Mouse (Mus musculus) frontal cortex, postnatal 14 days (tissue): ENCODE data around the gene Setd2.

ENCODE experiments used
- DNase-seq, 2 experiments: peaks; one replicate each; pipeline ENCODE4 v3.0.0; 2022; ENCODE audit warnings: low spot score in 2 of 2

Gene Setd2

DNA sequence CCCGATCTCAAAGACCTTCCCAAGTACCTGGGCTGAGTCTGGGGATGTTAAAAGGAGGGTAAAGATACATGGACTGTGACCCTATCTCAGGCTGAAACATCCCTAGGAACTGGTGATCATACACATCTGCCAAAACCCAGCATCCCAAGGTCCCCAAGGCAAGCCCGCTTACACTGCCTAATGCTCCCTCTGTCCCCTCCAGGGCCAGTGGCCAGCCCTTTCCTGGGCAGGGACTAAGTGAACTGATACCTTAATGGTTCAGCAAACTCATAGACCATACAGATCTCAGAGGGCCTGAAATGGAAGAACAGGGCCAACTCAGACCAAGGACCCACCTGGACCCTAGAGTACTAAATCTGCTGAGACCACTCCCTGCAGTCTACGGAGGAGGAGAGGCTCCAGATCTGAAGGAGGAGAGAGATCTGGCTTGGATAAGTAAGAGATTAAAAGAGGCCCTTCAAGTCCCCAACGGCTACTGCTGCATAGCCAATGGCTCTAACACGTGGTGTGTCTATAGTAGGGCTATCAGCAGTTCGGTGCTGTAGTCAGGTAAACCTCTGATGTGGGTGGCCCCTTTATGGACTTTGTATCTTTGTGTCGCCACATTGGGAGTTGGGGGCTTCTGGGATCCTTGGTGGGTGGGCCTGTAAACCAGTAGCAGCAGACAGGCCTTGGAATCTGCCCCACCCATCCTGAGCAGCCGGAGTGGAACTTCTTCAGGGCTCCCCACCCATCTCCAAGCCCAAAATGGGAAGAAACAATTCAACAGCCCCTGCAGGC is 91.2 kb downstream of the Setd2 start:
- DNase-seq: no peak

- DNase-seq: peak; percentile 75 to 81
These were observed 92.2 kb downstream of the Setd2 start, which contains the start of gene Nradd for GRCm38 (mm10) chr9:110624361-110625166. TSS of gene Nradd (minus strand) at chr9:110624452.

DNA sequence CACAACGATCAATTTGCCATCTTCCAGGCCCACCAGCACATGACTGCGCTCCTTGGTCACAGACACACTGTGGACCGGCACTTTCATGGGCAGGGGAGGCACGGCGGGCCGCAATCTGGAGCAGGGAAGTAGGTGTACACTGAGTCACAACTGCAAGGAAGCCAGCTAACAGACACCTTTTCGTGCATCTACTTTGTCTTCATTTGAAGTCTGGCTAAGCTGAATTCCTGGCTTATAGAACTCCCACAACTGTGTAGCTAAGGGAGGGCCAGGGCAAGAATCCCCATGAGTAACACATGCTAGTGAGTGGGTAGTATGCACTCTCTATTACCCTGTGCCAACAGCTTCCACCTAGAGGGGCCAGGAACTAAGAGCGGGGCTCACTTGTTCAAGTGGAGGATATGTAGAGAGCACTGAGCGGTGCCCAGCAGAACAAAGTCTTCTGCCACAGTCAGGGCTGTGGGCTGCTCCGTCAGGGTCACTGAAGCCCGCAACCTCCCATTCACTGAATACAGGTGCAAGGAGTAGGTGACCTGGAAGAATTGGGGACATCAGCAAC is 93.0 kb downstream of the Setd2 start:
- no peak for DNase-seq

DNA sequence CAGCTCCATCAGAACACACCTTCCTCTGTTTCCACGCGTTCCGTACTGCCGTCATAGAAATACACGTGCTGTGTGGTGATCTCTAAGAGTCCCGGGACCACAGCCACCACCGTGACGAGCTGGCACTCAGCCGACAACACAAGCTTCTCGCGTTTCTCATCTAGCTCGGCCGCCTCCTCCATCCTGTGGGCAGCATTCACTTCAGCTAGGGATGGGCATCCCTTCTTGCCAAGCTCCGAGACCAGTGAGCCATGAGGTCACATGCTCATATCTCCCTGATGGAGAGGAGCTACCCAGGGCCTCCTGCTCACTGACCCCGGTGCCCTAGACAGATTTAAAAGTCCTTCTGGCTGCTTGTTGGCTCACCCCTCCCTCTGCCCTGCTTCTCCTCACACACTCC is 97.8 kb downstream of the Setd2 start:
- DNase-seq: no peak

GRCm38 (mm10) chr9:110631191-110631590 is 98.8 kb downstream of the Setd2 start:
- DNase-seq: no peak

DNA sequence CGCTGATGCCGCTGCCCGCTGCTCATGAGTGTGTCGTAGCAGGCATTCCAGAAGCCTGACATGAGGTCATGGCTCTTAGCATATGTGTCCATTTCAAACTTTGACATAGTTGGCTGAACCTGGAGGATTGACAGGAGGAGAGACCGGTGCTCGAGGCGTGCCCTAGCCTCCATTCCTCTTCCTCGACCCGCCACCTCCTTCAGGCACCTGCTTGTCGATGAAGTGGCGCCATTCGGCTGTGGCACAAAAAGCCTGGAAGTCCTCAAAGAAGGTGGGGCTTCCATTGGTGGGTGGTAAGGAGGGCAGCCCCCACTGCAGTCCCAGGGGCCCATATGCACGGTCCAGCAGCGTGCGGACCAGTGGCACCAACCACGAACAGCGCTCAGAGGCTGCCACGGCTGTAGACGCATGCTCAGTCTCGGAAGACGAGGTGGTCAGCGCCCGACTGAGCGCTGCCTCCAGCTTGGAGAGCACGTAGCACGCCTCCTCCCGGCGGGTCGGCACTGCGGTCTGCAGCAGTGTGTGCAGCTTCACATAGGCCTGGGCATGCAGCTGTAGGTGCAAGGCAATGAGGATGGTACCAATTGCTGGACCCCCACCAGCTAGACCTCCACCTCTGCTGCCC is 99.4 kb downstream of the Setd2 start:
- DNase-seq: no peak

DNA sequence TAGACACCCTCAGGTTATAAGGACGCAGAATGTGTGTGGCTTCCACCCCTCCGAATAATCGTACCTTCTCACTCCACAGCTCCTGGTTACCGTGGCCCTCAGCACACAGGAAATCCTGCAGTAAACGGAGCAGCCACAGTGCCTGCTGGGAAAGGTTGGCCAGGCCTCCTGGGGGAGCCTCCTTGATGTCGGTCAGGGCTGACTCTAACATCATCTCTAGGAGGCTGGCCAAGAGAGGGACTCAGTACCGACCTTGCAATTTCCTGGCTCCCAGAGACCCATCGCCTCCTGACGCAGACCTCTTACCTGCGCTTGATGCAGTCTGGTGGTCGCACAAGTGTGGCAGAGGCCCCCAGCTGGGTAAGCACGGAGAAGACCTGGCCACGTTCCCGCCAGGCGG is 100.3 kb downstream of the Setd2 start:
- no peak for DNase-seq

- no peak for DNase-seq
These were observed 101.5 kb downstream of the Setd2 start for GRCm38 (mm10) chr9:110633882-110634281.

DNA sequence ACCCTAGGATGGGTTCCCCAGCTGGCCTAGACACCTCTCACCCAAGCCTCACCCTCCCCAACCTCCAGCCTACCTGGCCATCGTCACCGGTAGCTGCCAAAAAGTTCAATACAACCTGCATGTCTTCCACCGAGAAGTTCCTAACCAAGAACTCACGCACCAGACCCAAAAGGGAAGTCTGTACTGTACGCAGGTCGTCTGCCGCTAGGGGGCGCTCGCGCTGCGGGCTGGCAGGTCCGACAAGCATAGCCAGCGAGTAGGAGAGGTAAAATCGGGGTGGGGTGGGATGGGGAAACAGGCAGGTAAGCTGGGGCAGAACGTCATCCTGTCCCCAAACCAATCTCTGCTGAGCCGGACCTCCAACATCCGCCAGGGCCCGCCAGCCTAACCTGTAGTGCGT is 102.8 kb downstream of the Setd2 start:
- DNase-seq: peak; percentile 68 to 78

DNA sequence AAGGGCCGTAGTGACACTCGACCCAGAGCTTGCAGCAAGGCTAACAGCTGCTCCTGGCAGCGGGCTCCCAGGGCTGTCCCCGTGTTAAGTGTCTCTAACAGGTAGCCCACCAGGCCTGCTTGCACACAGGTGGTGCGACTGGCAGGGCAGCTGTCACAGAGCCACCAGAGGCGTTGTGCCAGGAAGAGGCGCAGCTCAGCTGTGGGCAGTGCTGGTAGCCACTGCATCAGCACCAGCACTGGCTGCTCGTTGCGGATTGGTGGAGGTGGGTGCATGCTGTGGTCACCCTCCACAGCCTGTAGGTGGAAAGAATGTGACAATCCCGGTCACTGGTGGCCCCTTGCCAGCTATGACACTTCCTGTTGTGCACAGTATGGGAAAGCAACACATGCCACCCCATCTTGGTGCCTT is 106.2 kb downstream of the Setd2 start:
- no peak for DNase-seq

GRCm38 (mm10) chr9:110641006-110641405 is 108.6 kb downstream of the Setd2 start:
- DNase-seq: no peak

DNA sequence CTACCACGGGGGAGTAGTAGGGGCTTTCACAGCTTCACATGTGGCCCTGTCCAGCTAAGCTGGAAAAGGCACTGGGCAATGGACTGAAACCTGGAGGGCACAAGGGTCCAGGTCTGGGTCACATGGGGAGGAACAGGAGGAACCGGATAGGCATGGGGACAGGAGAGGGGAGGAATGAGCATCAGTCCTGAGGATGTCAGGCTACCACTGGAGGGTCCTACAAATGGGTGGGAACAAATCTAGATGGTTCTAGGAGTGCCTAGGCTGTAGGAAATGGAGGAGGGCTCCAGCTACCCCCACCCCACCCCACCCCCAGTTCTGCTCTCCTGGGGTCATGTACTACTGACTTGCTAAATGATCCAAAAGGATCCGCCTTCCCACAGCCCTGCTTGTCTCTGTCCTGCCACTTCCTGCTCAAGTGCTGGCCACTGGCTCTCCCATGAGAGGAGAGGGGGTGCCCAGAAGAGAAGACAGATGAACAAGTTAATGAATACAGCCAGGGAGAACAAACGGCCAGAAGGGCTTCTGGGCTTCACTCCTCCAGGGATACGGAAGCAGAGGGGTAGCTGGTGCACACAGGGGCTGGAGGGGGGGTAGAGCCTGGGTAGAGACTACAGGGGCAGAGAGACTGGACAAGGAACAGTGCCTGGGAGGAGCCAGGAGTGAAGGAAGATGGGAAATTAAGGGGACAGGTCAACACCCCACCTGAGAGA is 110.6 kb downstream of the Setd2 start:
- no peak for DNase-seq

- DNase-seq: no peak
These were observed 111.4 kb downstream of the Setd2 start for GRCm38 (mm10) chr9:110643787-110644186.

DNA sequence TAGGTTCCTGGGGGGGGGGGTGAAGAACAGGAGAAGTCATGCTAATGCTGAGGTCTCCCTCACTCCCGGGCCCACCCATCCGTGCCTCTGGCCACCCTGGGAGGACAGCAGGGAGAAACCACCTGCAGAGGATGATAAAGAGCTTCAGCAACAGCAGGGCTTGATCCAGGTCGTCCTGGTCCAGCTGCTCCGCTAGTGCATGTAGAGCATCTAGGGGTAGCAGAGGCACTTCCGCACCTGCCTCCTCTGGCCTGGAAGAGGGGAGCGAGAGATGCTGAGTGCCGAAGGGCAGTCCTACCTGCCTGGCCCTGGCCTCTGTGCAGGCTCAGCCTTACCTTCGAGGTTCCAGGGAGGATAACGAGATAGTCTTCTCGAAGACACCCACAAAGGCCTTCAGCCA is 111.9 kb downstream of the Setd2 start:
- DNase-seq: no peak

- DNase-seq: no peak
These were observed 112.8 kb downstream of the Setd2 start for GRCm38 (mm10) chr9:110645219-110645618.

- DNase-seq: no peak
These were observed 117.4 kb downstream of the Setd2 start for GRCm38 (mm10) chr9:110649775-110650174.

DNA sequence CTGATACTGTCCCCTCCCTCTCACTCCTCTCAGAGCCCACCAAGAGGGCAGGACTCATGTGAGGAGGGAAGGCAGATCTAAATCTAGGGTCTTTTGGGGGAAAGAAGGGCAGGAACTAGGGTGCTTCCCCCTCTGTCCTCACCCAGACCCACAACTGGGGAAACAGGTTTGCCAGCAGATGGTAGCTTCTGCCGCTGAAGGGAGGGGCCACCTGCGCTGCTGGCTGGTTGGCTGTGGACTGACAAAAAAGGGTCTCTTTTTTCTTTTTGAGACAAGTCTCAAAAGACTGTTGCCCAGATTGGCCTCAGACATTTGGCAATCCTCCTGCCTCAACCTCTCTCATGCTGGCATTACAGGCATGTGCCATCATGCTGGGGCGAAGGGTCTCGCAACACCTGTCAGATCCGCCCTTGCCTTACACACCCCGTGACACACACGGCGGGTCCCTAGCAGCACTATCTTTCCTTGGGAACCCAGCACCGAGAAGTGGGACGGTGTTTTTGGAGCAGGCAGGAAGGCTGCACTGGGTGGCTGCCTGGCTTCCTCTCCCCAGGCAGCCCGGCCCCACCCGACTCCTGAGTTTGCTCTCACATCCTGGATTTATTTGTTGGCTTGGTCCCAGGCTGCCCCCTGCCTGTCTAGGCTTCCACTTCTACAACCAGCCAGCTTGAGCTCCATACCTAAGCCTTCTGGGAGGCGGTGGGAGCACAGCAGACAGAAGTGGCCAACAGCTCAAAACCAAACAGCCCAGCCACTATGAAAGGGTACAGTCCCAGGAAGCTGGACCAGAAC is 119.7 kb downstream of the Setd2 start:
- DNase-seq: no peak

DNA sequence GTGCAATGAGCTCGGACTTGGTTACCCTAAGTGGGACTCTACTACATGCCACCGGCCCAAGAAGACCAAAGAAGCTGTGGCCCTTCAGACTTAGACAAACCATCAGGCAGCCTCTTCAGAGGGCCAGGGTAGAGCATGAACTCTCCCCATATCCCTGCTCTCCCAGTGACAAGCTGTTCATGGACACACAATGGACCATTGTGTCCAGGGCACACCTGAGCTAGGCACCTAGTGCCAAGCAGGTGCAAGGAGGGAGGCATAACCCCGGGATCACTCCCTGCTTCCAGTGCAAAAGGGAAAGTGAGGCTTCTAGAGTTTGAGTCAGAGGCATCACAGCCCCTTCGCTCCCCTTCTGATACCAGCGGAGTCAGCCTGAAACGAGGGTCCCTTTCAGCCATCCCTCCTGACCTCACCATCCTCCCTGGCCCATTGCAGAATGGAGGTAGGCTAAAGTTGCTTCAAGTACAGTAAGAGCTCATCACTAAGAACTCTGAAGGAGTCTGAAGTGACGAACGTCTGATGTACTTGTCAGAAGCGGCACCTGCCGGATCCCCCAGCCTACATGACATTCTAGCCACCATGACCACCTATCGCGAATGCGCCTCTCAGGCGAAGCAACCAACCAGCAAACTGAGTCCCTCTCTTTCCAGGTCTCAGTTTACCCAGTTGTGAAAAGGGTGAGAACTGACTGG is 120.7 kb downstream of the Setd2 start:
- DNase-seq: no peak

DNA sequence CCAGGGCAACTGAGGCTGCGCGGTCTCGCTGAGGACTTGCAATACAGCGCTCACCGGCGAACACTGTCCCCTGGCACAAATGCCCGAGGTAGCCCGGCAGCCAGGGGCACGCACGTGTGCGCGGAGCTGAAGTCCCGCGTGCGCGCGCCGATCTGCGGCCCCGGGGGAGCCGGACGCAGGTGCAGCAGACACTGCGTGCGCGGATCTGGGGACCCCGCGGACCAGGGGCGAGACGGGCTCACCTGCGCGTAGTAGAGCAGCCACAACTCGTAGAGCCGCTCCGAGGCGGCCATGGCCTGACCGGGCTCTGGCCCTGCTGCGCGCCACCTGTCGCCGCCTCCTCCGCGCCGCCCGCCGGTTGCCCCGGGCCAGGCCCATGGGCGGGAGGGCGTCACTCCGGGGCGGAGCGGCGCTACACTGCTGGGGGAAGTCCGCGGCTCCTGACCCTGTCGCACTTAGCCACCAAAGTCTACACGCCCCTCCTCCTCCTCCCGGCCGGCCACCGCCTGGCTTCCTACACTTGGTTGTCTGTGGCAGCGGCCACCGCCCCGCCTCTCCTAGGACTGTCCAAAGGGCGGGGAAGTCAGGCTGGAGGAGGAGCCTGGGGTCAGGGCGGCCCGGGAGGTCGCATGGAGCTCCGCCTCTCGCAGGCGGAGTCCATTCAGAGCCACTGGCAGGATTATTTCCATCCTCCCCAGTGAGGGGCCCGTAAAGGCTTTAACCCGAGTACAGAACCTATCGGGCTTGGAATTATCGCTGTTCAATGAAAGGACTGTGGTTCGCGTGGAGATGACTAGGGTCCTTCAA is 121.5 kb downstream of the Setd2 start, which contains the start of gene Nbeal2:
TSS of gene Nbeal2 (minus strand) at position 507 of the 807 bp plus-strand sequence.
- peak; percentile 74 to 76 for DNase-seq
